ENCODE assay signal across 14 mouse cellular contexts in genomic region chr6:144326817-144327216, GRCm38 (mm10).
"Had no signal": no experiment of that assay in that cellular context is flagged by ENCODE, and none has a peak within 500 bp of the region (broad histone marks: within the 10 kb centered on the region; RNA-seq: fewer than 3 reads in every experiment).

No protein-coding gene starts in this region.

- H3K4me2 ChIP-seq: lung, embryonic 15.5 days; midbrain, embryonic 12.5 days; neural tube, embryonic 12.5 days; stomach, embryonic 15.5 days had no signal

- H3K27ac ChIP-seq: lung, embryonic 15.5 days; midbrain, embryonic 10.5 days; midbrain, embryonic 12.5 days; neural tube, embryonic 12.5 days; stomach, embryonic 15.5 days; stomach, postnatal 0 days had no signal

- H3K9ac ChIP-seq: lung, embryonic 15.5 days; midbrain, embryonic 12.5 days; neural tube, embryonic 12.5 days; stomach, embryonic 15.5 days had no signal

- ATAC-seq: lung, postnatal 0 days had no signal

- H3K9me3 ChIP-seq: lung, embryonic 15.5 days; midbrain, embryonic 10.5 days; midbrain, embryonic 12.5 days; neural tube, embryonic 12.5 days; stomach, embryonic 15.5 days had no signal

- H3K4me1 ChIP-seq: midbrain, embryonic 10.5 days; neural tube, embryonic 12.5 days; stomach, embryonic 15.5 days had no signal

- H3K27me3 ChIP-seq: lung, embryonic 15.5 days; midbrain, embryonic 12.5 days; neural tube, embryonic 12.5 days; stomach, embryonic 15.5 days had no signal

- H3K4me3 ChIP-seq: lung, embryonic 15.5 days; midbrain, embryonic 10.5 days; midbrain, embryonic 12.5 days; neural tube, embryonic 12.5 days; stomach, embryonic 15.5 days had no signal

- DNase-seq: lung, adult 2 months; lung, postnatal 4 days; midbrain, embryonic 14.5 days; right cerebral cortex, postnatal 14 days; thymus, adult 2 months; thymus, postnatal 25 days; thymus, postnatal 4 days had no signal

- H3K36me3 ChIP-seq: lung, embryonic 15.5 days; midbrain, embryonic 10.5 days; midbrain, embryonic 12.5 days; neural tube, embryonic 12.5 days; stomach, embryonic 15.5 days had no signal
